Mouse (Mus musculus): Measurements from ENCODE around the gene Tmem207. TPM values are rescaled to one million over a fixed set of nuclear protein-coding genes. Genes with fewer than 3 reads are reported as not detected.
A peak's percentile ranks its signal among the peaks of the same experiment; 100 is the strongest.

The Tmem207 gene
- polyA plus RNA-seq (2016; fragmentation: Nextera tagmentation; extraction: Ambion mirVana) = 0.52 TPM in 1 of 2 replicates, not detected in the other

- no peak for ATAC-seq (ENCODE audit: low FRiP score)
- no peak within 1 kb of the TSS for H3K27ac ChIP-seq
- H3K9me3 ChIP-seq (replicated peaks) = no peaks in the 10 kb centered on the region
- H3K36me3 ChIP-seq = no peaks in the 10 kb centered on the region
- no peak within 1 kb of the TSS for H3K4me2 ChIP-seq (replicated peaks)
- H3K9ac ChIP-seq = no peak within 1 kb of the TSS
- no peak within 1 kb of the TSS for H3K4me3 ChIP-seq
- 82% methylated on average over 4 of the region's 4 CpGs for WGBS
- no peaks in the 10 kb centered on the region for H3K27me3 ChIP-seq
- peaks cover 9% of the 10 kb centered on the region; the same call in 1 of the 2 replicates for H3K4me1 ChIP-seq
Observed at GRCm38 (mm10) chr16:26526669-26527068, at the start of gene Tmem207. TSS of gene Tmem207 (minus strand) at chr16:26526769.

DNA sequence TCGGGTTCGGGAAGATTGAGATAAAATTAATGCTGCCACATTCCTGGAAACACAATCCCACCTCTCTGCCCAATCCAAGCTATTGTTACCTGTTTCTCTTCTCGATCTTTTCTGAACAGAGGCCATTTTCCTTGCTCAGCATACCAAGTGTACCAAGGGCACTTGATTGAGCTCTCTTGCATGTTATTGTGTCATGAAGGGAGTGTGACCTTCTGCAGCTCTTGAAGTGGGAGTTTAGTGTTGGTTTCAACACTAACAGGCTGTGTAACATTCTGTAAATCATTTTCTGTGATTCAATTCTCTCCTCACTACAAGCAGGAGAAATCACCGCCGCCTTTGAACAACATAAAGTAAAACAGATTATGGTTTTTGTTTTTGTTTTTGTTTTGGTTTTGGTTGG is 47.6 kb upstream of the Tmem207 start:
- Histone ChIP-seq H3K9me3 (replicated peaks) (no peaks in the 10 kb centered on the region), H3K4me3 (no peak overlapping the region), H3K27me3 (no peaks in the 10 kb centered on the region), H3K9ac (no peak overlapping the region), H3K36me3 (no peaks in the 10 kb centered on the region), H3K27ac (no peak overlapping the region), H3K4me1 (no peaks in the 10 kb centered on the region), H3K4me2 (replicated peaks) (no peak overlapping the region)
- ATAC-seq (ENCODE audit: low FRiP score) = no peak
- WGBS = 94% methylated on average over 5 of the region's 5 CpGs

DNA sequence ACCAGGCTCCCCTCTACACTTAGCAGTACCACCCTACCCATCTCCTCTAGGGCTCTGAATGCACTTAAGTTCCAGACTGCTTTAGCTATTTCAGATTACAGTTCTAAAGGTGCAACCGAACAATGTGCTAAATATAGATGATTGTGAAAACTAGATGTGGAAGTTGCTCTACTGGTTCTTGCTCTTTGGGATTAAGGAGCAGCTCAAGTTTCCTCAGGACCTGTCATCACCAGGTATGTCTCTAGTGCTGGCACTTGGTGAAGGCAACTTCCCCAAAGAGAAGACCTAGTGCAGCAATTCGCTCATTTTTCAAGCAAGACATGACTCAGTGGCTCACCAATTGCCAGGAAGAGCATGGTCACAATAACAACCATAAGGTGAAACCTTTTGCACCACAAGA is 45.3 kb upstream of the Tmem207 start:
- Histone ChIP-seq H3K36me3 (no peaks in the 10 kb centered on the region), H3K9ac (no peak overlapping the region), H3K27me3 (no peaks in the 10 kb centered on the region), H3K4me3 (no peak overlapping the region), H3K9me3 (replicated peaks) (no peaks in the 10 kb centered on the region), H3K4me1 (no peaks in the 10 kb centered on the region), H3K27ac (no peak overlapping the region), H3K4me2 (replicated peaks) (no peak overlapping the region)
- ATAC-seq (ENCODE audit: low FRiP score) = no peak
- WGBS = 90% methylated on average over 2 of the region's 2 CpGs

DNA sequence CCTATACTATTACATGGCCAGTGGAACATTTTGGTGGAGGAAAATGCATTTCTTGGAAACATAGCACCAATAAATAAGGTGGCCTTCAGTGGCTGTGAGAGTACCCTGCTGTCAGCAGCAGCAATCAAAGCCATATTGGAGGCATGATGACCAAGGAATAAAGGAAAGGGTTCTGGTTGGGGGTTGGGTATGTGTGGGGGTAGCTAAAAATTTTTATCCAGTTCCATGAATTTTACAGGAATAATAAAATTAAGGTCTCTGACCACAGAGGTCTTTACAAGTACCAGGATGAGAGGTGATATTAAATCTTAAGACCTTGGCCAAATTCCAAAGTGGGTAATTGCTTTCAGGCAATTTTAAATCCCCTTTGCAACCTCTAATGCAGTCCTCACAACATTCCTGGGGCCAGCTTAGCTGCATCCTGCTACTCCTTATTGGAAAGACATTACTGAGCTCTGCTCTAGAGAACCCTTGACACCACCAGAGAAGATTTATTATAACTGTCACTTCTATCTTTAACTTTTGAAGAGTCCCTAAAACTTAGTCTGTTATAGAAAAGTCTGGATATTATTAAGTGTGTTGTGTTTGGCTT is 42.9 kb upstream of the Tmem207 start:
- Histone ChIP-seq H3K27me3 (no peaks in the 10 kb centered on the region), H3K9ac (no peak overlapping the region), H3K4me3 (no peak overlapping the region), H3K4me2 (replicated peaks) (no peak overlapping the region), H3K9me3 (replicated peaks) (no peaks in the 10 kb centered on the region), H3K27ac (no peak overlapping the region), H3K36me3 (no peaks in the 10 kb centered on the region), H3K4me1 (no peaks in the 10 kb centered on the region)
- ATAC-seq (ENCODE audit: low FRiP score) = no peak

- no peak for ATAC-seq (ENCODE audit: low FRiP score)
- Histone ChIP-seq H3K27ac (no peak overlapping the region), H3K4me3 (no peak overlapping the region), H3K36me3 (no peaks in the 10 kb centered on the region), H3K4me2 (replicated peaks) (no peak overlapping the region), H3K9me3 (replicated peaks) (no peaks in the 10 kb centered on the region), H3K9ac (no peak overlapping the region), H3K4me1 (no peaks in the 10 kb centered on the region), H3K27me3 (no peaks in the 10 kb centered on the region)
- 89% methylated on average over 2 of the region's 2 CpGs for WGBS
Observed at GRCm38 (mm10) chr16:26562771-26563170, 36.2 kb upstream of the Tmem207 start.

DNA sequence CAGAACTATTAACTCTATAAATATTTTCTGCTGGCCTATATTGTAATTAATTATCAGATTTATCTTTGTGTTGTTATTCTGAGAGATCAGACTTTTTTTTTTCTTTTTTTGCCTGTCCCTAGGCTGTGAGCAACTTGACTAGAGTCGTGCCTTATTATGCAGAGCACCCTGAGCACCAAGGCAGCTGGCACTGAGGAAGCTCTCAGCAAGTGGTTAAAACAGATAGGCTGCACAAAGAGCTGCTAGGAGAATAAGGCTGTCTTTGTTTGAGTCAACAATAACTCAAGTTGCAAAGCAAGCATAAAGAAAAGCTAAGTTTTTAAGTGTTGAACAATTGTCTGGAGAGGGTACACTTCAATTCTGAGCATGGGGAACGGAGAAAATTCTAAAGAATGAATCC is 35.2 kb upstream of the Tmem207 start:
- H3K27me3 ChIP-seq = no peaks in the 10 kb centered on the region
- H3K27ac ChIP-seq = no peak overlapping the region
- H3K4me3 ChIP-seq = no peak overlapping the region
- H3K36me3 ChIP-seq = no peaks in the 10 kb centered on the region
- H3K4me2 ChIP-seq (replicated peaks) = no peak overlapping the region
- WGBS = 11% methylated on average over 2 of the region's 2 CpGs
- ATAC-seq (ENCODE audit: low FRiP score) = no peak
- H3K9ac ChIP-seq = no peak overlapping the region
- H3K9me3 ChIP-seq (replicated peaks) = no peaks in the 10 kb centered on the region
- H3K4me1 ChIP-seq = no peaks in the 10 kb centered on the region

GRCm38 (mm10) chr16:26558797-26559196 is 32.2 kb upstream of the Tmem207 start:
- Histone ChIP-seq H3K4me1 (no peaks in the 10 kb centered on the region), H3K4me3 (no peak overlapping the region), H3K27ac (no peak overlapping the region), H3K9me3 (replicated peaks) (no peaks in the 10 kb centered on the region), H3K9ac (no peak overlapping the region), H3K36me3 (no peaks in the 10 kb centered on the region), H3K4me2 (replicated peaks) (no peak overlapping the region), H3K27me3 (no peaks in the 10 kb centered on the region)
- WGBS = 65% methylated on average over 1 of the region's 1 CpGs
- ATAC-seq (ENCODE audit: low FRiP score) = no peak

- H3K36me3 ChIP-seq = no peaks in the 10 kb centered on the region
- no peaks in the 10 kb centered on the region for H3K9me3 ChIP-seq (replicated peaks)
- no peak overlapping the region for H3K4me3 ChIP-seq
- no peak for ATAC-seq (ENCODE audit: low FRiP score)
- no peak overlapping the region for H3K4me2 ChIP-seq (replicated peaks)
- 92% methylated on average over 3 of the region's 3 CpGs for WGBS
- H3K9ac ChIP-seq = no peak overlapping the region
- no peaks in the 10 kb centered on the region for H3K4me1 ChIP-seq
- H3K27ac ChIP-seq = no peak overlapping the region
- H3K27me3 ChIP-seq = no peaks in the 10 kb centered on the region
Observed at GRCm38 (mm10) chr16:26552234-26552633, 25.7 kb upstream of the Tmem207 start.

GRCm38 (mm10) chr16:26549221-26549620 is 22.7 kb upstream of the Tmem207 start:
- no peaks in the 10 kb centered on the region for H3K27me3 ChIP-seq
- WGBS = 91% methylated on average over 2 of the region's 2 CpGs
- no peak overlapping the region for H3K4me2 ChIP-seq (replicated peaks)
- no peak overlapping the region for H3K27ac ChIP-seq
- no peak overlapping the region for H3K4me3 ChIP-seq
- peaks cover 6% of the 10 kb centered on the region; the same call in 1 of the 2 replicates for H3K4me1 ChIP-seq
- no peak overlapping the region for H3K9ac ChIP-seq
- H3K36me3 ChIP-seq = no peaks in the 10 kb centered on the region
- no peak for ATAC-seq (ENCODE audit: low FRiP score)
- no peaks in the 10 kb centered on the region for H3K9me3 ChIP-seq (replicated peaks)

DNA sequence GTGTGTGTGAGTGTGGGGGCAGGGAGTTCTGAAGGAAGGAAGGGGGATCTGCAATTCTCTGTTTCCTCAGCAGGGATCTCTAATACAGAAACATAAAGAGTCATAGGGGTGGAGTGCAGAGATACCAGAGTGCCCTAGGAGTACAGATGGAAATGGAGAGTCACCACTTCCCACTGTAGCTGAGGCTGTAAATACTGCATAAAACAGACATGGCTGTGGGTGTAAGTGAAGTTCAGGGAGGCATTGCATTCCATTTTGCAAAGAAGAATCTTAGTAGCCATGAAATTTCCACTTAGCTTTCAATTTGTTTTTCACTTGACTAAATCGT is 20.3 kb upstream of the Tmem207 start:
- Histone ChIP-seq H3K27ac (peak overlapping the region; percentile 40; the same call in 1 of the 2 replicates), H3K9me3 (replicated peaks) (no peaks in the 10 kb centered on the region), H3K36me3 (no peaks in the 10 kb centered on the region), H3K4me3 (no peak overlapping the region), H3K4me1 (peaks cover 6% of the 10 kb centered on the region; the same call in 1 of the 2 replicates), H3K27me3 (no peaks in the 10 kb centered on the region), H3K9ac (no peak overlapping the region), H3K4me2 (replicated peaks) (no peak overlapping the region)
- ATAC-seq (ENCODE audit: low FRiP score) = peak; percentile 29; the same call in 1 of the 2 replicates
- 74% methylated on average over 1 of the region's 1 CpGs for WGBS

DNA sequence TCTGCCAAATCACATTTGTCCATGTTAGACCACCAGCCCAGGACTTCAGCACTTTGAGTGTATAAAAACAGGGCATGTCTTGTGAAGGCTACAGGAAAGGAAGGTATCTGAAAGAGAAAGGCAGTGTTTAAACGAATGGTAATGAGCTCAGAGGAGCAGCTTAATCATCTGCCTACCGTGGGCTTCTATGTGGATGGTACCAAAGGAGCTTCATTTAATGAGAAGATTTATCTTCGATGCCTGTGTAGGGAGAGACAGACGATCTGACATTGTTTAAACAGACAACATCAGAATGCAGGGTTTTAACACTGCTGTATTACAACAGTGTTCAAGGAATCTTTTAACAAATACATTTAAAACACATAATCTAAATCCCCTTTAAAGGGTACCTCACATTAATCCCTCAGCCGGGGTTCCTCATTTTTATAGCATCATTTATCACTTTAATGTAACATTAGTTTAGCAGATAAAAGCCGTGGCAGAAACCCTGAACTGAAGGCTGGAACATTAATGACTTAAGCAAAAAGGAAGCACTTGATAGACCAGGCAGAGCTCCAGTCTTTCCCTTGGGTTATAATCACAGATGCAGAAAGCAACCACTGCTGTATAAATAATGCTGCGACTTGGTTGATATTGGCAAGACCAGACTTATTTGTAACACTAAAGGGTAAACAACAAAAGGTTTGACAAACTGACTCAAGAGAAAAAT is 19.8 kb upstream of the Tmem207 start:
- no peaks in the 10 kb centered on the region for H3K27me3 ChIP-seq
- peak; percentile 45; the same call in 1 of the 2 replicates for ATAC-seq (ENCODE audit: low FRiP score)

DNA sequence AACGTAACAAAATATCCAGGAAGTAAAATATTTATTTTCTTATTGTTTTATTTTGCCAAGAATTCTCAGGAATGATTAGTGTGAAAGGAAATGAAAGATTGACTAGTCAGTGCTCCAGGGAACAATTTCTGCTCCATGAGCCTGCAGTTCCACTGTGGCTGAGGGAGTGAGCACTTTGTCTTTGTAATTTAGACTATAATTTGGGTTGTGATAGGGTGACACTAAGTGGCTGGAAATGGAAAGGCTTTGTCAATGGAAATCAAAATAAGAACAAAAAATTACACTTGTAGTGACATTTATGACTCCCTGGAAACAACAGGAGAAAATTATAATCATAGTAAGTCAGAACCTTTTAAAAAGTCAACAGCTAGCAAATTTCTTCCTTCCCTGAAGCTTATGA is 5.7 kb upstream of the Tmem207 start:
- WGBS = 87% methylated on average over 1 of the region's 1 CpGs
- H3K9me3 ChIP-seq (replicated peaks) = no peaks in the 10 kb centered on the region
- no peak overlapping the region for H3K4me3 ChIP-seq
- no peak overlapping the region for H3K9ac ChIP-seq
- H3K4me2 ChIP-seq (replicated peaks) = no peak overlapping the region
- ATAC-seq (ENCODE audit: low FRiP score) = no peak
- H3K27ac ChIP-seq = no peak overlapping the region
- H3K36me3 ChIP-seq = no peaks in the 10 kb centered on the region
- H3K4me1 ChIP-seq = peaks cover 9% of the 10 kb centered on the region; the same call in 1 of the 2 replicates
- no peaks in the 10 kb centered on the region for H3K27me3 ChIP-seq

More for the DNA sequence above, 19.8 kb upstream of the Tmem207 start:
- peaks cover 6% of the 10 kb centered on the region; the same call in 1 of the 2 replicates for H3K4me1 ChIP-seq
- H3K9ac ChIP-seq = no peak overlapping the region
- H3K36me3 ChIP-seq = no peaks in the 10 kb centered on the region
- no peaks in the 10 kb centered on the region for H3K9me3 ChIP-seq (replicated peaks)
- H3K27ac ChIP-seq = peak overlapping the region; percentile 40; the same call in 1 of the 2 replicates
- WGBS = 33% methylated on average over 7 of the region's 7 CpGs
- no peak overlapping the region for H3K4me3 ChIP-seq
- no peak overlapping the region for H3K4me2 ChIP-seq (replicated peaks)

GRCm38 (mm10) chr16:26530451-26530850 is 3.9 kb upstream of the Tmem207 start:
- Histone ChIP-seq H3K9me3 (replicated peaks) (no peaks in the 10 kb centered on the region), H3K4me3 (no peak overlapping the region), H3K27ac (no peak overlapping the region), H3K9ac (no peak overlapping the region), H3K4me1 (peaks cover 9% of the 10 kb centered on the region; the same call in 1 of the 2 replicates), H3K27me3 (no peaks in the 10 kb centered on the region), H3K4me2 (replicated peaks) (no peak overlapping the region), H3K36me3 (no peaks in the 10 kb centered on the region)
- no peak for ATAC-seq (ENCODE audit: low FRiP score)
- 92% methylated on average over 1 of the region's 1 CpGs for WGBS
